Mouse (Mus musculus): ENCODE measurements around the gene Lingo1.

DNA sequence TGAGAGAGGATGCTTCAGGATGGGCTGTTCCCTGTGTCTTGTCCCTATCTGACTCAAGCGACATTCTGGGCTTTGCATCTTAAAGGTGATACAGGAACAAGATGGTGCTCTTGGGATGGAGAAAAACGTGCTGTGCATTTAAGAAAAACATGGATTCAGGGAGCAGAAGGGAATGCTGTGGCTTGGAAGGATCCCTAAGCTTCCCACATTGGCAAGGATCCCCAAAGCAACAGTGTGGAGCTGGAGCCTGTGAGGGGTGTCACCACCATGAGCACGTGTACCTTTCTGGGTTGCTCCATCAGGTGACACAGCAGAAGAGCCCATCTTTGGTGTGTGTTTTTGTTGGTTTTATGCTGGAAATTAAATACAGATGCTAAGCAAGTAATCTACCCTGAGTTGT lies 77.3 kb downstream of the Lingo1 start:
- no peak for TF ChIP-seq CTCF (IDR thresholded peaks at IDR 0.05)
- no peak for TF ChIP-seq EP300 (IDR thresholded peaks at IDR 0.05)
